Mouse (Mus musculus): Measurements from ENCODE around the gene Sfmbt2.

GRCm38 (mm10) chr2:10615500-10615899 lies 245.2 kb downstream of the Sfmbt2 start:
- no peak for TF ChIP-seq POLR2A (IDR thresholded peaks at IDR 0.05; ENCODE audit: insufficient read depth, low read depth, low read length)
- TF ChIP-seq CTCF (IDR thresholded peaks at IDR 0.05) = no peak

Measured in heart, adult 2 months (tissue).